Mouse (Mus musculus) erythroblast, embryonic 14.5 days (primary cell): Measurements from ENCODE around the gene Smim6. TPM values are rescaled to one million over a fixed set of nuclear protein-coding genes. Genes with fewer than 3 reads are reported as not detected.

Experiments used
- H3K27me3 ChIP-seq: 2 replicates; pipeline ENCODE4 v1.6.1; 2012; ENCODE audit warnings: inconsistent platforms; ENCODE audit not compliant: control insufficient read depth
- H3K36me3 ChIP-seq: 2 replicates; pipeline ENCODE4 v1.6.1; 2012; ENCODE audit warnings: mild to moderate bottlenecking, inconsistent platforms; ENCODE audit not compliant: control insufficient read depth
- H3K4me1 ChIP-seq: 2 replicates; pipeline ENCODE4 v1.6.1; 2012; ENCODE audit warnings: inconsistent platforms; ENCODE audit not compliant: control insufficient read depth
- H3K4me3 ChIP-seq: replicated peaks from 2 replicates; pipeline ENCODE3; 2012; ENCODE audit warnings: moderate library complexity, mild to moderate bottlenecking, inconsistent platforms
- H3K9me3 ChIP-seq: 2 replicates; pipeline ENCODE4 v1.6.1; 2012; ENCODE audit warnings: low read length, inconsistent platforms, mixed read lengths; ENCODE audit not compliant: control insufficient read depth
- GATA1 ChIP-seq: IDR thresholded peaks from 2 replicates; pipeline ENCODE4 v1.6.1; 2012; ENCODE audit warnings: low read length, inconsistent platforms, mixed read lengths
- TAL1 ChIP-seq: IDR thresholded peaks from 3 replicates; pipeline ENCODE4 v1.6.1; 2012; ENCODE audit warnings: low read length, inconsistent platforms, mixed read lengths
- polyA plus RNA-seq: library from polyadenylated mRNA; stranded (reverse); fragments of >175 nt; gene quantifications from 2 replicates; pipeline ENCODE4 v1.2.3, GENCODE M21; 2012

Gene Smim6
- polyA plus RNA-seq, 1 experiment: 0.09 TPM

GRCm38 (mm10) chr11:115883251-115883650 is 28.6 kb upstream of the Smim6 start:
- no peak for TF ChIP-seq GATA1
- TF ChIP-seq TAL1: no peak
- H3K4me1 ChIP-seq: peaks cover 4% of the 10 kb centered on the region
- H3K27me3 ChIP-seq: peaks cover 20% of the 10 kb centered on the region
- H3K4me3 ChIP-seq: no peak overlapping the region
- H3K36me3 ChIP-seq: no peaks in the 10 kb centered on the region
- no peaks in the 10 kb centered on the region for H3K9me3 ChIP-seq

- Histone ChIP-seq H3K27me3 (peaks cover 21% of the 10 kb centered on the region), H3K9me3 (no peaks in the 10 kb centered on the region), H3K36me3 (no peaks in the 10 kb centered on the region), H3K4me1 (peaks cover 4% of the 10 kb centered on the region), H3K4me3 (no peak overlapping the region)
- TF ChIP-seq TAL1: no peak
- TF ChIP-seq GATA1: no peak
These were observed 27.5 kb upstream of the Smim6 start for GRCm38 (mm10) chr11:115884361-115884760.

GRCm38 (mm10) chr11:115885281-115885680 is 26.5 kb upstream of the Smim6 start:
- peaks cover 4% of the 10 kb centered on the region for H3K4me1 ChIP-seq
- no peaks in the 10 kb centered on the region for H3K9me3 ChIP-seq
- H3K36me3 ChIP-seq: no peaks in the 10 kb centered on the region
- TF ChIP-seq GATA1 (no peak), TAL1 (no peak)
- no peak overlapping the region for H3K4me3 ChIP-seq
- peaks cover 18% of the 10 kb centered on the region for H3K27me3 ChIP-seq

- TF ChIP-seq GATA1 (no peak), TAL1 (no peak)
- no peaks in the 10 kb centered on the region for H3K9me3 ChIP-seq
- H3K36me3 ChIP-seq: no peaks in the 10 kb centered on the region
- peaks cover 4% of the 10 kb centered on the region for H3K4me1 ChIP-seq
- no peak overlapping the region for H3K4me3 ChIP-seq
- peaks cover 18% of the 10 kb centered on the region for H3K27me3 ChIP-seq
These were observed 25.4 kb upstream of the Smim6 start for GRCm38 (mm10) chr11:115886446-115886845.

- peaks cover 11% of the 10 kb centered on the region for H3K36me3 ChIP-seq
- H3K9me3 ChIP-seq: no peaks in the 10 kb centered on the region
- H3K27me3 ChIP-seq: peaks cover 10% of the 10 kb centered on the region
- no peak overlapping the region for H3K4me3 ChIP-seq
- TF ChIP-seq TAL1 (no peak), GATA1 (no peak)
- H3K4me1 ChIP-seq: peaks cover 4% of the 10 kb centered on the region
These were observed 23.8 kb upstream of the Smim6 start for GRCm38 (mm10) chr11:115888020-115888419.

- no peak overlapping the region for H3K4me3 ChIP-seq
- H3K36me3 ChIP-seq: peaks cover 22% of the 10 kb centered on the region
- no peak for TF ChIP-seq TAL1
- TF ChIP-seq GATA1: no peak
- H3K27me3 ChIP-seq: peaks cover 2% of the 10 kb centered on the region; the same call in 1 of the 2 replicates
- H3K4me1 ChIP-seq: peaks cover 4% of the 10 kb centered on the region
- H3K9me3 ChIP-seq: no peaks in the 10 kb centered on the region
These were observed 22.7 kb upstream of the Smim6 start for GRCm38 (mm10) chr11:115889159-115889558.

GRCm38 (mm10) chr11:115892213-115892612 is 19.6 kb upstream of the Smim6 start:
- no peak overlapping the region for H3K4me3 ChIP-seq
- TF ChIP-seq TAL1 (no peak), GATA1 (no peak)
- H3K27me3 ChIP-seq: peaks cover 2% of the 10 kb centered on the region; the same call in 1 of the 2 replicates
- H3K9me3 ChIP-seq: no peaks in the 10 kb centered on the region
- peaks cover 4% of the 10 kb centered on the region for H3K4me1 ChIP-seq
- peaks cover 53% of the 10 kb centered on the region for H3K36me3 ChIP-seq

- Histone ChIP-seq H3K4me3 (no peak overlapping the region), H3K27me3 (peaks cover 2% of the 10 kb centered on the region; the same call in 1 of the 2 replicates), H3K9me3 (no peaks in the 10 kb centered on the region), H3K36me3 (peaks cover 59% of the 10 kb centered on the region), H3K4me1 (peaks cover 4% of the 10 kb centered on the region)
- TF ChIP-seq GATA1 (no peak), TAL1 (no peak)
These were observed 18.7 kb upstream of the Smim6 start for GRCm38 (mm10) chr11:115893071-115893470.

- H3K4me3 ChIP-seq: no peak overlapping the region
- peaks cover 59% of the 10 kb centered on the region for H3K36me3 ChIP-seq
- H3K4me1 ChIP-seq: peaks cover 21% of the 10 kb centered on the region
- no peaks in the 10 kb centered on the region for H3K27me3 ChIP-seq
- H3K9me3 ChIP-seq: no peaks in the 10 kb centered on the region
- TF ChIP-seq GATA1 (no peak), TAL1 (no peak)
These were observed 16.9 kb upstream of the Smim6 start for GRCm38 (mm10) chr11:115894755-115895520.
